Mouse (Mus musculus) liver, adult 2 months (tissue): ENCODE measurements around the gene Fam171a1.

Experiments used
- CTCF ChIP-seq: fragments of 200-500 bp; IDR thresholded peaks from 2 replicates; pipeline ENCODE4 v1.5.1; 2011; ENCODE audit warnings: low read depth, low read length, control low read depth
- POLR2A ChIP-seq: fragments of 200-500 bp; IDR thresholded peaks from 2 replicates; pipeline ENCODE4 v1.6.1; 2011; ENCODE audit warnings: low read length, control low read depth; ENCODE audit not compliant: insufficient read depth; ENCODE audit errors: extremely low read depth

GRCm38 (mm10) chr2:3108431-3108830, 5.6 kb upstream of the Fam171a1 start:
- TF ChIP-seq CTCF = no peak
- no peak for TF ChIP-seq POLR2A
